Mouse (Mus musculus) B cell, adult 2 months (primary cell): ENCODE measurements around the gene Foxp1.

Experiments
- DNase-seq, 2 experiments: peaks; one replicate each; pipeline ENCODE4 v3.0.0; 2022

Foxp1 gene

DNA sequence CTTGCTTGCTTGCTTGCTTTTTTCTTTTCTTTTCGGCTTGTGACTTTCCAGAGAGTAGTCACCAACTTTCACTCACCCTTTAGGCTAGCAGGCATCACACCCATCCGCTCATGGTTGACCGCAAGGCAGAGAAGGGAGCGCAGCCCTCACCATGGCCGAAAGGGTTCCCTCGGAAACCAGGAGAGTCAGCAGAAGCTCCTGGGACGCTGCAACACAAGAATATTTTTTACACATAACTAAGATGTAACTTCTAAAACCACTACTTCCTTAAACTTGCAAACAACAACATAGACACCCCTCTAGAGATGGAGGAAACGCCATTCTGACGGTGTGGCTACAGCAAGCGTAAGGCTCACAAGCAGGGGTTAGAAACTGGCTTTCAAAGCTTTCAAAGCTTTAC lies 87.4 kb downstream of the Foxp1 start:
- DNase-seq = peak in 1 of 2 experiments; percentile 26

GRCm38 (mm10) chr6:99433006-99433405 lies 89.5 kb downstream of the Foxp1 start:
- no peak for DNase-seq

GRCm38 (mm10) chr6:99431941-99432340 lies 90.6 kb downstream of the Foxp1 start:
- DNase-seq = peak in 1 of 2 experiments; percentile 24

DNA sequence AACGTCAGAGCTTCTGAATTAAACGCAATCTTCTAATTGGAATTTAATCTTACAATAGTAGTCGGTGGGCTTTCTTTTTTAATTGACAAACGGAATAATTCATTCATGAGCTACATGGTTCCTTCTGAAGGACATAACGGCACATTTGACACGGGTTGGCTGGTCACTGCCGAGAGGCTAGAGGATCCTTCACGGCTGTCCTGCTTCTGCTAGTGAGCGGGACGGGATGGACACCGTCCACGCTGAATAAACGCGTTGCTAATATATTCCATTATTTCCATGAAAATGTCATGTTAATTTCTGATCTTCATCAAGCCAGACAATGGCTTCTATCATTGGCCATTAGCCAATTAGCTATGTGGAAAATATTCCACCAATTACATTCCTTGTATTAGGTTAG lies 92.0 kb downstream of the Foxp1 start:
- DNase-seq = no peak

DNA sequence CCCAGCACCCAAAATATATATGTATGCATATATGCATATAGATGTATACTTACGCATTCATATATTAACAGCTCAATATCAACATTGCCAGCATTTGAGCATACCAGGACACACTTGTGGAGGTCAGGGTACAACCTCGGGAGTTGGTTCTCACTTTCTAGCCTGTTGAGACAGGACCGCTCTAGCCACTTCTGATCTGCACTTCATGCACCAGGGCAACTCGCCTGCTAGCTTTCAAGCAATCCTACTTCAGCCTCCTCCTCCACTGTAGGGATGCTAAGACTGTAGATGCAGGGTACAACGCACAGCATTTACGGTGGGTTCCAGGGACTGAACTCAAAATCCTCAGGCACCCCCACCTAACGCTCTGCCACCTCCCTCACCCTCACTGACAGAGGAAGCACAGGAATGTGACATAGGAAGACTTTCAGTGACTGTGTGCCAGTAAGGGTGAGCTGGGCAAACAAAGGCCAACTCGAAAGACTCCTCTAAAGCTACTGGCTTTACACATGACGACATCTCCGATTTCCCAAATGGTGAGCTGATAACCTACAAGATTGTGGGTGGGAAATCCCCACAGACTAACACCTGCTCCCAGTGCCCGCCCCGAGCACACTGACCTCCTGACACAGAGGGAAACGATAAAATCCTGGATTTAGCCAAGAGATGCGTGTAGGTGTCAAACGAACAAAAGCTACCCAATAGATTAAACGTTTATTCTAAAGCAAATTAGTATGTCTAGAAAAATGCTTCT lies 93.0 kb downstream of the Foxp1 start:
- no peak for DNase-seq

GRCm38 (mm10) chr6:99428961-99429360 lies 93.6 kb downstream of the Foxp1 start:
- no peak for DNase-seq

- DNase-seq = no peak
Observed at GRCm38 (mm10) chr6:99427301-99427700, 95.2 kb downstream of the Foxp1 start.

- no peak for DNase-seq
Observed at GRCm38 (mm10) chr6:99425044-99425443, 97.5 kb downstream of the Foxp1 start.

GRCm38 (mm10) chr6:99420666-99421065 lies 101.9 kb downstream of the Foxp1 start:
- DNase-seq = peak; percentile 48 to 53

DNA sequence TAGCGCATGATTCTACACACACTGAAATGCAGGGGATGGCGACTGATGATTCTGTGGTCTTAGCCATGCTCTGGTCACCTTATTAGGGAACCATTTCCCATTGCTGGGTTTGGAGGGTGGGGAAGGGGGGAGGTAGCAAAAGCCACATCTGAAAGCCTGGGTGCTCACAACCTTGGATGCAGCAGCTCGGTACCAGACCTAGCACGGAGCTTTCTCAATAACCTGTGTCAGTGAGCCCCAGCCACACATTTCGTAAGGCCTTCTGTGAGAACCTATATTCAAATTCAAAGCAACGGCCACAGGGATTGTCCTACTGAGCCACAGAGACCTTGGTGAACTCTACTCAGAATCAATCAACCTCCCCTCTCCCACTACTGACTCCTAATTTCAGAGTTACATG lies 109.9 kb downstream of the Foxp1 start:
- no peak for DNase-seq

GRCm38 (mm10) chr6:99409602-99410001 lies 112.9 kb downstream of the Foxp1 start:
- DNase-seq = no peak

GRCm38 (mm10) chr6:99408880-99409279 lies 113.6 kb downstream of the Foxp1 start:
- no peak for DNase-seq

DNA sequence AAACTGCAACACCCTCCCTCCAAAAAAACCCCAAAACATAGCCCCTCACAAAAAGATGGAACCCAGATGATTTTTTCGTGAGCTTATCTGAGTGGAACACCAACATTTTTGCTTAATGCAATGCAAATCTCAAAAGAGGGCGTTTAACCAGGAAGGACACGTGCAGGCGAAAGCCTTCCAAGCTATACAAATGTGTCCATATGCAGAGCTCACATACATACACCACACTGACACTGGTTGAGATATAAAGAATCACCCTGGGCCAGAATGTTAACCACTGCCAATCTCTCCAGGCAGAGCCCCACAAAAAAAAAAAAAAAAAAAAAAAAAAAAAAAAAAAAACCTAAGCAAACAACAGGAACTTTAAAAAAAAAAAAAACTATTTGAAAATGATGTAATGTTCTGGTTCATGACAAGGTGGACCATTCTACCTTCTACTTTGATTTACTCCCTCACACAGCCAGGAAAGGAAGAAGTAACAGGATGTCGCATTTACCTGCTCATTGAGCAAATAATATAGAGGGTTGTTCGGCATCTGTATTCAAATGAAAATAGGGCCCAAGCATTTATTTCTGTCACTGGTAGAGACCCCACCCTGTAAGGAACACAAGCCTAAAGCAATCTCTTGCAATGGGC lies 118.6 kb downstream of the Foxp1 start:
- DNase-seq = peak; percentile 34

GRCm38 (mm10) chr6:99402941-99403340 lies 119.6 kb downstream of the Foxp1 start:
- DNase-seq = no peak

DNA sequence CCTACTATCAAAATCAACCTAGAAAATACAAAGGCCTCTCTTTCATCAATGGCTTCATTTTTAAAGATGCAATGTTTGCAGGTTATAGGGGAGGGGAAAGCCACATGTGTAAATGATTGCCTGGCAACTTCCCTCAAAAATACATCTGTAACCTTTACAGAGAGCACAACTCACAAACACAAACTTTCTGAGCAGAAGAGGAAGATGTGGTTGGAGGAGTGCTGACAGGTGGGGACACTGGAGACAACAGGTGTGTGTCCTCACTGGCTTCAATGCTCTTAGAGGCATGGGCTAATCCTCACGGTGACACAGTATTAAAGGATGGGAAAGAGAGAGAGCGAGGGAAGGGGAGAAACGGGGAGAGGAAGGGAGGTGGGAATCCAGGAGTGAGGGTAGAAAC lies 120.2 kb downstream of the Foxp1 start:
- peak; percentile 23 to 27 for DNase-seq

- peak; percentile 25 to 40 for DNase-seq
Observed at GRCm38 (mm10) chr6:99401801-99402200, 120.7 kb downstream of the Foxp1 start.

DNA sequence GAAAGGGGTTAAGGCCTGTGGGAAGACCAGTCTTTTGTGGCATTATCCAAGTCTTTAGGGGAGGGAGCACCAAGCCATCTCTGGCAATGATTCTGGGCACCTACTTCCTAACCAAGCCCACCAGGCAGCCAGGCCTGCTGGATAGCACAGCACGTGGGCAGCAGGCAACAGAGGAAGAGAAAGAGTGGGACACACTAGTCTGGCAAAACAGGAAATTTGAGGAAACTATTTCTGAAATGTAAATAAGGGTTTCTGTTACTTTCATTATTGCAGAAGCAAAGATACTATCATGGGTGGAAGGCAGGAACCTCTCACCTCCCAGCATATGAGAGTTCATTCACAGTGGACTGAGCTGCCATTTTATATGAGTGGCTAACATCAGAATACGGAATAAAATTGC lies 121.3 kb downstream of the Foxp1 start:
- no peak for DNase-seq

DNA sequence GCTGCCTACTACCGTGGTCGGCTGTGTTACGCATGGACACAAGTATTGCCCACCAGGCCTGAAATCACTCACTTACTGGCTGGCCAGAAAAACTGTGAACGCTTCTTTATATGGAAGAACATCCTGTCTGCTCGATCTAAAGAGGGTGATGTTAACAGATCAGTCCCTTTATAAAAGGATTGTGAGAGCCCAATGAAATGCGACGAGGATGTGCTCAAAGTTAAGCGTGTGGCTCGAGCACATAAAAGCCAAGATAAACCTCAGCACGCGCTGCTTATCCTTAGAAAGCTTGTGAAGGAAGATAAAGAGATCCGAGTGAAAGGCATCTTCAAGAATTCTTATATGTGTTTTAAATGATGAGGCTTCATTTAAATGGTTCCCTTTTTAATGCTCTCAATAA lies 126.8 kb downstream of the Foxp1 start:
- no peak for DNase-seq

DNA sequence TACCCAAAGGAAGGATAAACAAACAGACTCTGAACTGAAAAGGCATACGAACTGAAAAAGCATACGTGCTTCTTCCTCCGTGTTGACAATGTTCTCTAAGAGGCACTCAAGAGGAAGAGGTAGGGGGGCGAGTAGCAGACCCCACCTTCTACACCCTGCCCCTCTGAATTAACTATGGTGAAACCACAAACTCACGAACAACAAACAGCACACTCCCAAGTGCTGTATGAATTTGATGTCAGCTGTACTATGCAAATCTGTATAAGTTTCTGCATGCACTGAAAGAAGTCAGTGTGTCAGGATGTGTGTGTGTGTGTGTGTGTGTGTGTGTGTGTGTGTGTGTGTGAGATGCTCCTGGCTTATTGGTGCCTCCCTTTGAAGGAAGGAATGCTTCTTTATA lies 127.7 kb downstream of the Foxp1 start:
- DNase-seq = peak; percentile 26 to 37

DNA sequence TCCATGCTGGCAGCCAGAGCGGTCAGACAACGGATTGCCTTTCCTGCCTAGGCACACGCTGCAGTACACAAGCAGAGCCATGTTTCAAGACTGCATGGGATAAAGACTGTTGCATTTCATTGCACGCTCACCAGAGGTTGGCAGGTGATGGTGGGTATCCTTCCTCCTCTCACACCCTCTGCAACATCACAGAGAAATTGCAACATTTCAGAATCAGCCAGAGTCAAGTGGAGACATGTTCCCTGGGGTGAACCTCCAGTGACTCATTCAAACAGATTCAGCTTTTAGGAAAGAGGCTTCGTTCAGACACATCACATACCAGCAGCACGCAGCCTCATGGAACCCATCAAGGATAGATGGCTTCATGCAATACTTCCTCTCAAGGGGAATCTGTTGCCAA lies 130.0 kb downstream of the Foxp1 start:
- no peak for DNase-seq

DNA sequence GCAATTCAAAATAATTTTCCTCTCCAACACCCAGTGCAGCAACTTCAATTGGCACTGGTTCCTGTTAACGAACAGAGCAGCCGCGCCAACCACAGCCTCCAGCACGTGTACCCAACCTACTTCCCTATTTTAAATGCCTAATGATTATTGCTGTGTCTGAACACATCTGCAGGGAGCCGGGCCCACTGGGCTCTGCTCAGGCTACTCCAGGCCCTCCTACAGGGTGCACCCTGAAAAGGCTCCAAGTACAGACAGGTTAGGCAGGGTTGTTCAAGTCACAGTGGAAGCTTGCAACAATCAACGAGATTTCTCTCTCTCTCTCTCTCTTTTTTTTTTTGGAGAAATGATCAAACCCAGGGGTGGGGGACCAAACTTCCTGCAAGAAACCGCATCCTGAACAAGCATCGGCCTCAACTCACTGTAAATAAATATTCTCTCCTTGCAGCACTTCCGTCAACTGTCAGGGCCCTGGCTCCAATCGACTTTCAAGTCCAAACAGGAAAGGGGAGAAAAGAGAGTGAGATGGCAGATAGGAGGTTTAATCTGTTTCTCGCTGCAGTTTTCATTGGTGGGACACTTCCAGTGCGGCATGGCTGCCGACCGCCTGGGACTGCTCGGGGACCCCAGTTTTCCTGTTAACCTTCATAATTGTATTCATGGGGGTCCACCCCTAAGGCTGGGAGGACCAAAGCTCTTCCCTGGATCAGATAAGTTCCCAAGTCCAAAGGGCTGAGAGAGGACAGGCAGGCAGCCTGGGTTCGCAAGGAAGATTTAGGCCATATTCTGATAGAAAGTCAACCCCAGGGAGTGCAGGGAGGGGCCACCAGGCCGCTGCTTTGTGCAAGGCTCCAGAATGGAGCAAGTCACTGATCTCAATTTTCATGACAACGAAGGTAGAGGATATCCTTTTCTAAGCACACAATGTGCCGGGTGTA lies 133.5 kb downstream of the Foxp1 start:
- DNase-seq = peak; percentile 82 to 86

GRCm38 (mm10) chr6:99388023-99388422 lies 134.5 kb downstream of the Foxp1 start:
- DNase-seq = peak; percentile 32 to 39

- peak; percentile 38 to 43 for DNase-seq
Observed at GRCm38 (mm10) chr6:99385059-99385604, 137.4 kb downstream of the Foxp1 start.
